Mouse (Mus musculus) R1 (cell line): ENCODE measurements around the gene Vamp4.

Source experiments
- DNase-seq: peaks from one replicate; pipeline ENCODE4 v3.0.0-alpha.2; 2018; ENCODE audit warnings: low read depth, low spot score

Vamp4 gene

DNA sequence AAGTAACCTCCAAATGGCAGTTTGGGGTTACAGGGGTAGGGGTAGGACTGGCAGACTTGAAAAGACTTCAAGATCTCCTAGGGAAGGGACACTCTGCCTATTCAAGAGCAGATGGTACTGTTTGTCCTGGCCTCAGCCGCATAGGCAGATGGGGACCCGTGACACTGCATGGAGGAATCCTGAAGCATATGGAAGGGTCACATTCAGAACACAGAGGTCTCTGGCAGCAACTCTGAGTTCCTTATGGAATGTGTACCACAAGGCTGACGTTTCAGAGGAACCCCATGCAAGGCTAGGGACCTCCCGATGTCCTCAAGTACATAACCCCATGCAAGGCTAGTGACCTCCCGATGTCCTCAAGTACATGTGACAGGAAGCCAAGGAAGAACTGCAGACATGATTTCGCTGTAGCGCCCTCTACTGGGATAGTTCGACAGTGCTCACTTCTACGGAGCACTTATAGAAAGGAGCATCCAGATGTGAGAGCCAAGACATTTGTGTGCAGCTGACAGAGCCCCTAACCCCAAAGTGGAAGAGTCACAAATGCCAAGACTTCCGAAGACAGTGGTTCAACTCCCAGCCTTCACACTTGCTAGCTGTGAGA lies 75.9 kb downstream of the Vamp4 start:
- DNase-seq = peak; percentile 34

DNA sequence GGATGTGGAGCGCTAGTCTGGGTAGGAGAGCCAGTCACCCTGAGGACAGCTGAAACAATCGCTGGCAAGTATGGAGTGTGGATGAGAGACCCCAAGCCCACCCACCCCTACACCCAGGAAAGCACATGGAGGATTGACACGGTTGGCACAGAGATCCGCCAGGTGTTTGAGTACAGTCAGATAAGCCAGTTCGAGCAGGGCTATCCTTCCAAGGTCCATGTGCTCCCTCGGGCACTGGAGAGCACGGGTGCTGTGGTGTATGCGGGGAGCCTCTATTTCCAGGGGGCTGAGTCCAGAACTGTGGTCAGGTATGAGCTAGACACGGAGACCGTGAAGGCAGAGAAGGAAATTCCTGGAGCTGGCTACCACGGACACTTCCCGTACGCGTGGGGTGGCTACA lies 78.1 kb downstream of the Vamp4 start:
- no peak for DNase-seq
